Mouse (Mus musculus): ENCODE results near the gene 1700037C18Rik. TPM values are rescaled to one million over a fixed set of nuclear protein-coding genes. Genes with fewer than 3 reads are reported as not detected.
A peak's percentile ranks its signal among the peaks of the same experiment; 100 is the strongest.

Gene 1700037C18Rik
- polyA plus RNA-seq, 1 experiment from 2014 or later, result 5.8 TPM

- H3K4me1 ChIP-seq (ENCODE audit: insufficient read depth), result no peaks in the 10 kb centered on the region
- no peak for TF ChIP-seq CTCF (IDR thresholded peaks at IDR 0.05; ENCODE audit: low read depth)
- no peak overlapping the region for H3K9ac ChIP-seq
- no peak overlapping the region for H3K4me3 ChIP-seq (ENCODE audit: low read depth, low read length)
- H3K27me3 ChIP-seq (ENCODE audit: insufficient read depth, low read length), result no peaks in the 10 kb centered on the region
- no peak for ATAC-seq (ENCODE audit: insufficient read depth)
- H3K4me2 ChIP-seq, result no peak overlapping the region
- H3K36me3 ChIP-seq (ENCODE audit: insufficient read depth), result peaks cover 37% of the 10 kb centered on the region
- DNase-seq, result peak; percentile 3
- H3K9me3 ChIP-seq (ENCODE audit: low read depth, low read length), result no peaks in the 10 kb centered on the region
- WGBS, result 35% methylated on average over 1 of the region's 1 CpGs
- no peak overlapping the region for H3K27ac ChIP-seq (ENCODE audit: low read depth)
These were observed 20.1 kb upstream of the 1700037C18Rik start for GRCm38 (mm10) chr16:3928582-3928981.

GRCm38 (mm10) chr16:3923966-3924365, 15.5 kb upstream of the 1700037C18Rik start:
- DNase-seq, result peak; percentile 47

DNA sequence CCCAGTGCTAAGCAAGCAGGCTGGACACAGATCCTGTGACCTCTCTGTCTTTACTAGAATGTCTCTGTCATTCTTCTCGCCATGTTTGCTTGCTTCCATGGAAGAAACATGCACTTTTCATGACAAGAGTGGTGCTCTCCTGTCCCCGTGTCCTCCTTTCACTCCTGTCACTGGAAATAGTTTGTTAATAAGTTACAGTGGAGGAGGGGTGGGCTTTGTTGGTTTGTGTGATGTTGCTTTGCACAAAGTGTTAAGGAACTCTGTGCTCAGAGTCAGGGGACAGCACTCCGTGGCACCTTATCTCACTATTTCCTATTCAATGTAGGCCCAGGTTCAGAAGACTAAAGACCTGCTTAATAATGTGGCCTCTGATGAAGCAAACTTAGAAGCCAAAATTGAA, 15.0 kb upstream of the 1700037C18Rik start:
- no peak for ATAC-seq (ENCODE audit: insufficient read depth)
- WGBS, result 74% methylated on average over 3 of the region's 3 CpGs

More at GRCm38 (mm10) chr16:3923966-3924365, 15.5 kb upstream of the 1700037C18Rik start:
- no peaks in the 10 kb centered on the region for H3K27me3 ChIP-seq (ENCODE audit: insufficient read depth, low read length)
- H3K9ac ChIP-seq, result no peak overlapping the region
- H3K4me3 ChIP-seq (ENCODE audit: low read depth, low read length), result no peak overlapping the region
- no peaks in the 10 kb centered on the region for H3K9me3 ChIP-seq (ENCODE audit: low read depth, low read length)
- WGBS, result 50% methylated on average over 4 of the region's 4 CpGs
- H3K4me1 ChIP-seq (ENCODE audit: insufficient read depth), result no peaks in the 10 kb centered on the region
- peaks cover 47% of the 10 kb centered on the region for H3K36me3 ChIP-seq (ENCODE audit: insufficient read depth)
- peak overlapping the region; percentile 28; the same call in 1 of the 2 replicates for H3K27ac ChIP-seq (ENCODE audit: low read depth)
- TF ChIP-seq CTCF (IDR thresholded peaks at IDR 0.05; ENCODE audit: low read depth), result no peak
- H3K4me2 ChIP-seq, result no peak overlapping the region
- ATAC-seq (ENCODE audit: insufficient read depth), result peak; percentile 66; the same call in 1 of the 2 replicates

GRCm38 (mm10) chr16:3920756-3921155, 12.3 kb upstream of the 1700037C18Rik start:
- no peaks in the 10 kb centered on the region for H3K4me1 ChIP-seq (ENCODE audit: insufficient read depth)
- H3K9me3 ChIP-seq (ENCODE audit: low read depth, low read length), result no peaks in the 10 kb centered on the region
- no peak overlapping the region for H3K27ac ChIP-seq (ENCODE audit: low read depth)
- ATAC-seq (ENCODE audit: insufficient read depth), result no peak
- no peak overlapping the region for H3K4me2 ChIP-seq
- H3K9ac ChIP-seq, result no peak overlapping the region
- WGBS, result 85% methylated on average over 2 of the region's 2 CpGs
- peaks cover 44% of the 10 kb centered on the region for H3K36me3 ChIP-seq (ENCODE audit: insufficient read depth)
- no peak for DNase-seq
- TF ChIP-seq CTCF (IDR thresholded peaks at IDR 0.05; ENCODE audit: low read depth), result no peak
- H3K27me3 ChIP-seq (ENCODE audit: insufficient read depth, low read length), result no peaks in the 10 kb centered on the region
- H3K4me3 ChIP-seq (ENCODE audit: low read depth, low read length), result no peak overlapping the region

More for the DNA sequence above, 15.0 kb upstream of the 1700037C18Rik start:
- no peak for TF ChIP-seq CTCF (IDR thresholded peaks at IDR 0.05; ENCODE audit: low read depth)
- Histone ChIP-seq H3K27ac (ENCODE audit: low read depth) (0 out of 2 replicates have a peak overlapping the region, but pooled peaks have one; percentile 22), H3K36me3 (ENCODE audit: insufficient read depth) (peaks cover 48% of the 10 kb centered on the region), H3K4me1 (ENCODE audit: insufficient read depth) (no peaks in the 10 kb centered on the region), H3K9ac (no peak overlapping the region), H3K27me3 (ENCODE audit: insufficient read depth, low read length) (no peaks in the 10 kb centered on the region), H3K4me3 (ENCODE audit: low read depth, low read length) (no peak overlapping the region), H3K9me3 (ENCODE audit: low read depth, low read length) (no peaks in the 10 kb centered on the region), H3K4me2 (no peak overlapping the region)
- no peak for DNase-seq

DNA sequence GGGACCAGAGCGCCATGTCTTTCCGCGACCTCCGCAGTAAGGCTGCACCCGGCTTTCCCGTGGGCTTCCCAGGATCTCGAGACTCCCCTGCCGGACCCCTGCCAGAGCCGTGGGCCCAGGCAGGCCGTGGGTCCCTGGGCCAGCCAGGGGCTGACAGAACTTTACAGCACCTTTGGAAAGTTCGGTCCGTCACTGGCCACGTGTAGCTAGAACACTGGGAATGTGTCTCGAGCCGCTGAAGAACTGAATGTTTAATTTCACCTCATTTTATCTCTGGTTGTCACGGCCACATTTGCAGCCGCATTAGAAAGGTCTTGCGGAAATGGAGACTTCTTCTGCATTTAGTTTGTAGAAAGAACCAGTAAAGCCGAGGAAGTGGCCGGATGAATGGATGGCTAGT, 629 bp upstream of the 1700037C18Rik start:
- Histone ChIP-seq H3K27me3 (ENCODE audit: insufficient read depth, low read length) (no peaks in the 10 kb centered on the region), H3K4me3 (ENCODE audit: low read depth, low read length) (peak overlapping the region; percentile 62), H3K27ac (ENCODE audit: low read depth) (peak overlapping the region; percentile 72), H3K4me1 (ENCODE audit: insufficient read depth) (no peaks in the 10 kb centered on the region), H3K36me3 (ENCODE audit: insufficient read depth) (peaks cover 36% of the 10 kb centered on the region), H3K9ac (peak overlapping the region; percentile 75), H3K4me2 (peak overlapping the region; percentile 83), H3K9me3 (ENCODE audit: low read depth, low read length) (no peaks in the 10 kb centered on the region)
- 5% methylated on average over 20 of the region's 20 CpGs for WGBS
- TF ChIP-seq CTCF (IDR thresholded peaks at IDR 0.05; ENCODE audit: low read depth), result no peak
- no peak for DNase-seq
- ATAC-seq (ENCODE audit: insufficient read depth), result no peak

- H3K4me2 ChIP-seq, result no peak overlapping the region; the same call in 1 of the 2 replicates
- no peak overlapping the region for H3K27ac ChIP-seq (ENCODE audit: low read depth)
- no peak overlapping the region for H3K9ac ChIP-seq
- 70% methylated on average over 2 of the region's 2 CpGs for WGBS
- no peak overlapping the region for H3K4me3 ChIP-seq (ENCODE audit: low read depth, low read length)
- no peaks in the 10 kb centered on the region for H3K27me3 ChIP-seq (ENCODE audit: insufficient read depth, low read length)
- no peak for TF ChIP-seq CTCF (IDR thresholded peaks at IDR 0.05; ENCODE audit: low read depth)
- H3K9me3 ChIP-seq (ENCODE audit: low read depth, low read length), result no peaks in the 10 kb centered on the region
- no peak for DNase-seq
- H3K4me1 ChIP-seq (ENCODE audit: insufficient read depth), result no peaks in the 10 kb centered on the region
- H3K36me3 ChIP-seq (ENCODE audit: insufficient read depth), result peaks cover 35% of the 10 kb centered on the region
- no peak for ATAC-seq (ENCODE audit: insufficient read depth)
These were observed 1.0 kb downstream of the 1700037C18Rik start for GRCm38 (mm10) chr16:3907471-3907870.

DNA sequence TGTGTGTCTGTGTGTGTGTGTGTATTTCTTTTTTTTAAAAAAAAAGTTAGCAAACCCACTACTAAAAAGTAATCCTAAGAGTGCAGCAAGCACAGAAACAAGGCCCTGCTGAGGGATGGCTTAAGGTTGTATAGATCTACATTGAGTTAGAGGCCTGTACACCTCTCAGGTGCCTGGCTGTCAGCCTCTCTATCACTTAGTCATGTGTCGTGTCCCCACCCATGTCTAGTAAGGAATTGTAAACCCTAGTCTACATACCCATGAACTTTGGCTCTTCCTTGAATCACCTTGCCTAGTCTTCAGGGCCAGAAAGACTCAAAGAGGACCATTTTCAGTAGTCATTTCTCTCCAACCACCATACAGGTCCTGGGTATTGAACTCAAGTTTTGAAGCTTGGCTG, 11.9 kb downstream of the 1700037C18Rik start:
- Histone ChIP-seq H3K4me3 (ENCODE audit: low read depth, low read length) (no peak overlapping the region), H3K27me3 (ENCODE audit: insufficient read depth, low read length) (no peaks in the 10 kb centered on the region), H3K9me3 (ENCODE audit: low read depth, low read length) (no peaks in the 10 kb centered on the region), H3K27ac (ENCODE audit: low read depth) (no peak overlapping the region), H3K36me3 (ENCODE audit: insufficient read depth) (peaks cover 52% of the 10 kb centered on the region), H3K4me1 (ENCODE audit: insufficient read depth) (no peaks in the 10 kb centered on the region), H3K4me2 (no peak overlapping the region), H3K9ac (no peak overlapping the region)
- no peak for TF ChIP-seq CTCF (IDR thresholded peaks at IDR 0.05; ENCODE audit: low read depth)
- no peak for ATAC-seq (ENCODE audit: insufficient read depth)
- DNase-seq, result no peak
- 88% methylated on average over 1 of the region's 1 CpGs for WGBS

Data from lung, embryonic 14.5 days (tissue).